Mouse (Mus musculus) lung, postnatal 0 days (tissue): ENCODE results near the gene Dcun1d3. TPM values are rescaled to one million over a fixed set of nuclear protein-coding genes. Genes with fewer than 3 reads are reported as not detected.
A peak's percentile ranks its signal among the peaks of the same experiment; 100 is the strongest.

ENCODE experiments used
- ATAC-seq: fragments of 200-750 bp; cut with Nextera tagmentation; 2 replicates; pipeline ENCODE4 v1.8.0; 2017; ENCODE audit warnings: moderate library complexity
- DNase-seq: peaks from one replicate; pipeline ENCODE4 v3.0.0-alpha.2; 2016; ENCODE audit warnings: low spot score
- H3K27ac ChIP-seq: fragments of 300-500 bp; sonication (generic); 2 replicates; pipeline ENCODE4 v1.5.1; 2014; ENCODE audit warnings: antibody characterized with exemption, mild to moderate bottlenecking, low read length, mixed read lengths
- H3K27me3 ChIP-seq: fragments of 300-500 bp; sonication (generic); replicated peaks from 2 replicates; pipeline ENCODE4 v1.6.1; 2014; ENCODE audit warnings: low read length, mixed read lengths; ENCODE audit not compliant: insufficient read depth
- H3K36me3 ChIP-seq: fragments of 300-500 bp; sonication (generic); 2 replicates; pipeline ENCODE4 v1.6.1; 2014; ENCODE audit warnings: low read length, mixed read lengths; ENCODE audit not compliant: insufficient read depth
- H3K4me1 ChIP-seq: fragments of 300-500 bp; sonication (generic); 2 replicates; pipeline ENCODE4 v1.6.1; 2014; ENCODE audit warnings: antibody characterized with exemption, low read depth, low read length, mixed read lengths; ENCODE audit not compliant: insufficient read depth
- H3K4me2 ChIP-seq: fragments of 300-500 bp; sonication (generic); replicated peaks from 2 replicates; pipeline ENCODE4 v1.6.1; 2014; ENCODE audit warnings: low read depth, mild to moderate bottlenecking, low read length, moderate library complexity, mixed read lengths
- H3K4me3 ChIP-seq: fragments of 300-500 bp; sonication (generic); 2 replicates; pipeline ENCODE4 v1.5.1; 2014; ENCODE audit warnings: low read depth, low read length
- H3K9ac ChIP-seq: fragments of 300-500 bp; sonication (generic); replicated peaks from 2 replicates; pipeline ENCODE4 v1.6.1; 2014; ENCODE audit warnings: low read depth, mild to moderate bottlenecking
- H3K9me3 ChIP-seq: fragments of 300-500 bp; sonication (generic); 2 replicates; pipeline ENCODE4 v1.6.1; 2016; ENCODE audit warnings: low read length, mixed read lengths
- CTCF ChIP-seq: IDR thresholded peaks from 2 replicates; pipeline ENCODE4 v1.5.1; 2016; ENCODE audit warnings: antibody characterized with exemption, mild to moderate bottlenecking
- EP300 ChIP-seq: IDR thresholded peaks from 2 replicates; pipeline ENCODE4 v1.6.1; 2016; ENCODE audit warnings: antibody characterized with exemption, mild to moderate bottlenecking, control low read depth
- WGBS: fragments of 180-500 bp; shearing (Covaris S2); extraction: QIAGEN DNeasy Blood & Tissue Kit; methylation state at CpG from one replicate; pipeline ENCODE4 v1.1.7; 2014; 5-methylcytosine and 5-hydroxymethylcytosine counted together
- polyA plus RNA-seq: library from polyadenylated mRNA; unstranded; fragments of >200 nt; fragmentation: Nextera tagmentation; extraction: Ambion mirVana; gene quantifications from 2 replicates; pipeline ENCODE4 v1.2.1, GENCODE M21; 2015

Dcun1d3 gene
- polyA plus RNA-seq, 1 experiment from 2014 or later = 7.7 TPM

- Histone ChIP-seq H3K36me3 (no peaks in the 10 kb centered on the region; the same call in 1 of the 2 replicates), H3K4me2 (no peak overlapping the region), H3K27me3 (no peaks in the 10 kb centered on the region), H3K27ac (peak overlapping the region; percentile 64), H3K4me3 (no peak overlapping the region), H3K4me1 (peaks cover 7% of the 10 kb centered on the region; the same call in 1 of the 2 replicates), H3K9me3 (no peaks in the 10 kb centered on the region), H3K9ac (no peak overlapping the region)
- peak; percentile 90 for ATAC-seq
- TF ChIP-seq CTCF (peak; percentile 19; the same call in 1 of the 2 replicates), EP300 (no peak; the same call in 1 of the 2 replicates)
- 23% methylated on average over 6 of the region's 6 CpGs for WGBS
- DNase-seq = peak; percentile 61
Observed at GRCm38 (mm10) chr7:119861335-119862091, 34.6 kb downstream of the Dcun1d3 start.

- no peak for ATAC-seq
- no peak for DNase-seq
- Histone ChIP-seq H3K4me1 (peaks cover 7% of the 10 kb centered on the region; the same call in 1 of the 2 replicates), H3K9ac (no peak overlapping the region), H3K27me3 (no peaks in the 10 kb centered on the region), H3K4me3 (no peak overlapping the region), H3K36me3 (no peaks in the 10 kb centered on the region; the same call in 1 of the 2 replicates), H3K4me2 (no peak overlapping the region), H3K27ac (peak overlapping the region; percentile 64; the same call in 1 of the 2 replicates), H3K9me3 (no peaks in the 10 kb centered on the region)
- TF ChIP-seq CTCF (no peak), EP300 (no peak)
Observed at GRCm38 (mm10) chr7:119860971-119861334, 35.1 kb downstream of the Dcun1d3 start.

- Histone ChIP-seq H3K27me3 (no peaks in the 10 kb centered on the region), H3K4me1 (peaks cover 7% of the 10 kb centered on the region; the same call in 1 of the 2 replicates), H3K9ac (no peak overlapping the region), H3K4me3 (no peak overlapping the region), H3K36me3 (no peaks in the 10 kb centered on the region; the same call in 1 of the 2 replicates), H3K9me3 (no peaks in the 10 kb centered on the region), H3K27ac (no peak overlapping the region), H3K4me2 (no peak overlapping the region)
- 74% methylated on average over 2 of the region's 2 CpGs for WGBS
- TF ChIP-seq EP300 = no peak
- TF ChIP-seq CTCF = no peak
- ATAC-seq (no peak), DNase-seq (no peak)
Observed at GRCm38 (mm10) chr7:119860554-119860953, 35.5 kb downstream of the Dcun1d3 start.

GRCm38 (mm10) chr7:119860116-119860515 lies 36.0 kb downstream of the Dcun1d3 start:
- Histone ChIP-seq H3K4me2 (no peak overlapping the region), H3K4me1 (peaks cover 7% of the 10 kb centered on the region; the same call in 1 of the 2 replicates), H3K4me3 (no peak overlapping the region), H3K9ac (no peak overlapping the region), H3K27me3 (no peaks in the 10 kb centered on the region), H3K9me3 (no peaks in the 10 kb centered on the region), H3K27ac (no peak overlapping the region), H3K36me3 (no peaks in the 10 kb centered on the region; the same call in 1 of the 2 replicates)
- TF ChIP-seq EP300 (no peak), CTCF (no peak)
- ATAC-seq = no peak
- 83% methylated on average over 3 of the region's 3 CpGs for WGBS
- DNase-seq = no peak

- DNase-seq (no peak), ATAC-seq (no peak)
- Histone ChIP-seq H3K4me3 (no peak overlapping the region), H3K4me1 (peaks cover 7% of the 10 kb centered on the region; the same call in 1 of the 2 replicates), H3K4me2 (no peak overlapping the region), H3K9ac (no peak overlapping the region), H3K27ac (no peak overlapping the region), H3K36me3 (no peaks in the 10 kb centered on the region; the same call in 1 of the 2 replicates), H3K27me3 (no peaks in the 10 kb centered on the region), H3K9me3 (no peaks in the 10 kb centered on the region)
- 76% methylated on average over 6 of the region's 6 CpGs for WGBS
- peak; percentile 49 for TF ChIP-seq CTCF
- no peak for TF ChIP-seq EP300
Observed at GRCm38 (mm10) chr7:119859476-119859875, 36.6 kb downstream of the Dcun1d3 start.

GRCm38 (mm10) chr7:119855031-119855430 lies 41.1 kb downstream of the Dcun1d3 start:
- ATAC-seq (no peak), DNase-seq (no peak)
- TF ChIP-seq EP300 (no peak), CTCF (no peak)
- H3K27me3 ChIP-seq = no peaks in the 10 kb centered on the region
- no peak overlapping the region for H3K4me3 ChIP-seq
- H3K27ac ChIP-seq = no peak overlapping the region
- no peak overlapping the region for H3K9ac ChIP-seq
- no peaks in the 10 kb centered on the region for H3K4me1 ChIP-seq
- no peak overlapping the region for H3K4me2 ChIP-seq
- H3K36me3 ChIP-seq = no peaks in the 10 kb centered on the region; the same call in 1 of the 2 replicates
- H3K9me3 ChIP-seq = no peaks in the 10 kb centered on the region
